Mouse (Mus musculus) liver, embryonic 13.5 days (tissue): ENCODE data around the gene Gpcpd1. TPM values are rescaled to one million over a fixed set of nuclear protein-coding genes. Genes with fewer than 3 reads are reported as not detected.

Experiments used
- ATAC-seq: fragments of 200-750 bp; cut with Nextera tagmentation; 2 replicates; pipeline ENCODE4 v1.8.0; 2017; ENCODE audit warnings: low read depth, mild to moderate bottlenecking, moderate number of reproducible peaks, moderate library complexity
- DNase-seq: peaks from one replicate; pipeline ENCODE4 v3.0.0; 2022
- H3K27ac ChIP-seq: fragments of 300-500 bp; sonication (generic); 2 replicates; pipeline ENCODE4 v1.5.1; 2015; ENCODE audit warnings: moderate library complexity, mild to moderate bottlenecking, inconsistent platforms
- H3K27me3 ChIP-seq: fragments of 300-500 bp; sonication (generic); 2 replicates; pipeline ENCODE4 v1.6.1; 2015; ENCODE audit warnings: mild to moderate bottlenecking, inconsistent platforms
- H3K36me3 ChIP-seq: fragments of 300-500 bp; sonication (generic); 2 replicates; pipeline ENCODE4 v1.6.1; 2015; ENCODE audit warnings: mild to moderate bottlenecking, inconsistent platforms
- H3K4me1 ChIP-seq: fragments of 300-500 bp; sonication (generic); replicated peaks from 2 replicates; pipeline ENCODE4 v1.6.1; 2015; ENCODE audit warnings: inconsistent platforms
- H3K4me2 ChIP-seq: fragments of 300-500 bp; sonication (generic); 2 replicates; pipeline ENCODE4 v1.6.1; 2015; ENCODE audit warnings: inconsistent platforms, mild to moderate bottlenecking, moderate library complexity
- H3K4me3 ChIP-seq: fragments of 300-500 bp; sonication (generic); replicated peaks from 2 replicates; pipeline ENCODE4 v1.5.1; 2015; ENCODE audit warnings: mild to moderate bottlenecking, inconsistent platforms
- H3K9ac ChIP-seq: fragments of 300-500 bp; sonication (generic); 2 replicates; pipeline ENCODE4 v1.6.1; 2015; ENCODE audit warnings: mild to moderate bottlenecking, inconsistent platforms
- H3K9me3 ChIP-seq: fragments of 300-500 bp; sonication (generic); replicated peaks from 2 replicates; pipeline ENCODE4 v1.6.1; 2016; ENCODE audit warnings: inconsistent platforms
- WGBS: fragments of 180-500 bp; shearing (Covaris S2); methylation state at CpG from one replicate; pipeline ENCODE4 v1.1.7; 2015; ENCODE audit not compliant: insufficient replicate concordance; 5-methylcytosine and 5-hydroxymethylcytosine counted together
- polyA plus RNA-seq: library from polyadenylated mRNA; unstranded; fragments of >200 nt; fragmentation: Nextera tagmentation; extraction: Ambion mirVana; gene quantifications from 2 replicates; pipeline ENCODE4 v1.2.1, GENCODE M21; 2015

The Gpcpd1 gene
- polyA plus RNA-seq, 1 experiment from 2014 or later: 64.5 TPM

DNA sequence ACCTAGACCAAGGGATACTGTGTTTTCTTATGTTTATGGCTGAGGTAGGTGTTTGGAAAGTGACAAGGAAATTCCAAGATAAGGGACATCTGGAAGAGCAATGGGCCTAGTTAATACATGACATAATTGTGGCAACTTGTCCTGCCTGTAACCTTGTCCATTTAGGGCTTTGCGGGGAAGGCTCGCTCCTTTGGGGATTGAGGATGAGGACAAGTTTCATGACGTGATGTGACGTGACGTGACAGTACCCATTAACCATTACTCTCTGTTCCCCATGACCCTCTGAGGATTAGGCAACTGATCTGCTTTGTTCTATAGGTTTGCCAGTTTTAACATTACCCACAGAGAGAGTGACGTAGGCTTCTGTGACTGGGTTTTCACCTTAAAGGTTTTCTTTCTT lies 81.7 kb downstream of the Gpcpd1 start:
- Histone ChIP-seq H3K4me3 (no peak overlapping the region), H3K4me2 (no peak overlapping the region), H3K27ac (no peak overlapping the region), H3K9ac (no peak overlapping the region), H3K27me3 (no peaks in the 10 kb centered on the region), H3K36me3 (no peaks in the 10 kb centered on the region), H3K4me1 (peaks cover 6% of the 10 kb centered on the region; the same call in 1 of the 2 replicates), H3K9me3 (no peaks in the 10 kb centered on the region)
- whole genome bisulfite sequencing: 83% methylated on average over 6 of the region's 6 CpGs
- no peak for ATAC-seq
- DNase-seq: no peak

DNA sequence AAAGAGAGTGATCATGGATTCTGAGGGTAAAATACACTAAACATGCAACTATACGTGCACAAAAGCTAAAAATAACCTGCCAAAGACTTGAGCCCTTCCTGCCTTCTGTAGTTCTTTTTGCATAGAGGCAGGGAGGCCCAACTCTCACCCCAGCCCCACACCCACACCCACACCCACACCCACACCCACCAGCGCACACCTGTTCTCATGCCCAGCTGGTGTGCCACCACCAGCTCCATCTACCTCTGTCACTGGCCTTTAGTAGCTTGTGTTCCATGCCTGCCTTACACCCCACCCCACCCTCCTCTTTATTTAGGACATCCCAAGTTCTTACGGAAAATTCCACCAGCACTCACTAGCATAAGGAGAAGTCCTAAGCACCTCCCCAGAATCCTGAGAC lies 89.2 kb downstream of the Gpcpd1 start:
- no peak overlapping the region for H3K9ac ChIP-seq
- 72% methylated on average over 3 of the region's 3 CpGs for WGBS
- no peaks in the 10 kb centered on the region for H3K4me1 ChIP-seq
- H3K36me3 ChIP-seq: no peaks in the 10 kb centered on the region
- DNase-seq (no peak), ATAC-seq (no peak)
- H3K4me2 ChIP-seq: no peak overlapping the region
- H3K27me3 ChIP-seq: 0 out of 2 replicates have a peak, but pooled peaks cover under 1% of the 10 kb centered on the region
- no peak overlapping the region for H3K4me3 ChIP-seq
- no peaks in the 10 kb centered on the region for H3K9me3 ChIP-seq
- no peak overlapping the region for H3K27ac ChIP-seq

DNA sequence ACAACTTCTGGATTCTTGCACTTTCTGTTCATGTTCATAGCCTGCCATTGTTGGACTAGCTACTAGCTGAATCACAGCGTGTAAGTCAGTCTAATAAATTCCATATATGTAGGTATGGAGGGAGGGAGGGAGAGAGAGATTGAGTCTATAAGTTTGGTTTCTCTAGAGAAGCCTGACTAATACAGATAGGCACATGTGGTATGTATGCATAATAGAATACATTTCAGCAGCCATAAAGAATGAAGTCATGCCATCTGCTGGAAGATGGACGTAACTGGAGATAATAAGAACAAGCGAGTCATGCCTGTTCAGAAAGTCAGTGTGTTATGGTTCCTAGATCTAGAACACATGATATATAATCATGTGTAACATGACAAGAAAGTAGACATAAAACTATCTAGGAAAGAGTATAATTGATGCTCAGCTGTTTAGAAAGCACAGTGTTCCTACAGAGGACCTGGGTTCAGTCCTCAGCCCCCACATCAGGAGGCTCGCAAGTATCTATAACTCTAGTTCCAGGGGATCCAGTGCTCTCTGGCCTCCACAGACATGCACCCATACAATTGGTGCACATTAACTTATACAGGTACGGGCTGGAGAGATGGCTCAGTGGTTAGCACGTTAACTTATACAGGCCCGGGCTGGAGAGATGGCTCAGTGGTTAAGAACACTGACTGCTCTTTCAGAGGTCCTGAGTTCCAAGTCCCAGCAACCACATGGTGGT lies 90.0 kb downstream of the Gpcpd1 start:
- Histone ChIP-seq H3K27me3 (0 out of 2 replicates have a peak, but pooled peaks cover 5% of the 10 kb centered on the region), H3K4me1 (no peaks in the 10 kb centered on the region), H3K4me3 (no peak overlapping the region), H3K36me3 (no peaks in the 10 kb centered on the region), H3K4me2 (no peak overlapping the region), H3K27ac (no peak overlapping the region), H3K9me3 (no peaks in the 10 kb centered on the region), H3K9ac (no peak overlapping the region)
- DNase-seq (no peak), ATAC-seq (no peak)
- 65% methylated on average over 7 of the region's 7 CpGs for WGBS

DNA sequence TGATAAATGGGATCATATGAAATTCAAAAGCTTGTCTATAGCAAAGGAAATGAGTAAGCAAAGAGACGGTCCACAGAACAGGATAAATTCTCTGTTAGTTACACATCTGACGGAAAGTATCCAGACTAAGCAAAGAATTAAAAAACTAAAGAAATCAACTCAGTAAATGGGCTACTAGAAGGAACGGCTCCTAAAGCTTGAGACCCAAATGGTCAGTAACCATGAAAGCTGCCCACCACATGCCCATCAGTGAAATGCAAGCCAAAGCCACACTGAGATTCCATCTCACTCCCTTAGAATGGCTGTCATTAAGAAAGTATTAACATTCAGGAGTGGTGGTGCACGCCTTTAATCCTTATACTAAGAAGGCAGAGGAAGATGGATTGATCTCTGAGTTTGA lies 94.3 kb downstream of the Gpcpd1 start:
- Histone ChIP-seq H3K4me2 (no peak overlapping the region), H3K27me3 (peaks cover 17% of the 10 kb centered on the region; the same call in 1 of the 2 replicates), H3K4me1 (no peaks in the 10 kb centered on the region), H3K27ac (no peak overlapping the region), H3K36me3 (no peaks in the 10 kb centered on the region), H3K4me3 (no peak overlapping the region), H3K9ac (no peak overlapping the region), H3K9me3 (no peaks in the 10 kb centered on the region)
- 55% methylated on average over 4 of the region's 4 CpGs for WGBS
- no peak for ATAC-seq
- DNase-seq: no peak

DNA sequence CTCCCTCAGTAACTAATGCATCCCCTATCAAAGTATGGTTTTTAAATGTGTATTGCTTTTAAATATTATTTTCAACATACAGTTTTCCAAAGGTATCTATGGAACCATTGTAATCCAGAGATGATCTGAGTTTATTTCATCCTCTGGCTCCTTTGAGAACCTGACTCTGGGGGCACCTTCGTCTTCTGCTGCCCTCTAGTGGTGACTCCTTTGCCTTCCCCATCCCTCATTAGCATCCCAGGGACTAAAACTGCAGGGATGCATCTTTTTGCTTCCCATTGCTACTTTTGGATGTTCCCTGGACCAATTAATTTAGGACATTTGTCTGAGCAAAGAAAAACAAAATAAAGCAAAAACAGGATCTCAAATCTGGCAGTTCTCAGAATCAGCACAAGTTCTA lies 102.1 kb downstream of the Gpcpd1 start:
- H3K9ac ChIP-seq: no peak overlapping the region
- H3K36me3 ChIP-seq: no peaks in the 10 kb centered on the region
- peak; percentile 5 for DNase-seq
- no peak overlapping the region for H3K4me2 ChIP-seq
- H3K4me1 ChIP-seq: peaks cover 3% of the 10 kb centered on the region; the same call in 1 of the 2 replicates
- H3K27ac ChIP-seq: no peak overlapping the region
- no peak overlapping the region for H3K4me3 ChIP-seq
- H3K27me3 ChIP-seq: peaks cover 12% of the 10 kb centered on the region
- no peak for ATAC-seq
- WGBS: 0% methylated on average over 1 of the region's 1 CpGs
- H3K9me3 ChIP-seq: no peaks in the 10 kb centered on the region

DNA sequence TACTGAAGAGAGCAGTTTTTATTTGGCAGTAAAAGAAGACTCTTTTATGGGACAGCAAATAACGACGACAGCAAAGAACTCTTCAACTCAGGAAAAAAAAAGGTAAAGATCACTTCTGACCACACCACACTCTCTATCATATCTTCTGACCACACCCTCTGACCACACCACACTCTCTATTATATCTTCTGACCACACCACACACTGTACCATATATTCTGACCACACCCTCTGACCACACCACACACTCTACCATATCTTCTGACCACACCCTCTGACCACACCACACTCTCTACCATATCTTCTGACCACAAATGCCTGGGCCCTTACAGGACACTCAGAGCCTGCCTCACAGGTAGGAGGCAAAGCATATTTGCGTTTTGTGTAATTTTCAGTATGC lies 106.0 kb downstream of the Gpcpd1 start:
- Histone ChIP-seq H3K4me2 (no peak overlapping the region), H3K4me3 (no peak overlapping the region), H3K36me3 (no peaks in the 10 kb centered on the region), H3K27me3 (peaks cover 15% of the 10 kb centered on the region; the same call in 1 of the 2 replicates), H3K9ac (no peak overlapping the region), H3K27ac (no peak overlapping the region), H3K9me3 (no peaks in the 10 kb centered on the region), H3K4me1 (peaks cover 3% of the 10 kb centered on the region; the same call in 1 of the 2 replicates)
- DNase-seq (no peak), ATAC-seq (peak; percentile 59; the same call in 1 of the 2 replicates)
- 24% methylated on average over 3 of the region's 3 CpGs for WGBS

Other genes starting within 250 kb of the Gpcpd1 start
- 0.20 and 0.24 TPM in 2 replicates for gene Prokr2, start 202.3 kb downstream of the Gpcpd1 start, polyA plus RNA-seq
- gene Shld1, start 99.2 kb upstream of the Gpcpd1 start, polyA plus RNA-seq: 11.1 and 12.1 TPM in 2 replicates
- 0.20 and 0.23 TPM in 2 replicates for gene Chgb, start 193.5 kb upstream of the Gpcpd1 start, polyA plus RNA-seq
- 31.7 and 33.0 TPM in 2 replicates for gene Trmt6, start 228.3 kb upstream of the Gpcpd1 start, polyA plus RNA-seq
- 8.9 and 11.3 TPM in 2 replicates for gene Mcm8, start 228.4 kb upstream of the Gpcpd1 start, polyA plus RNA-seq